In the genomic region with DNA sequence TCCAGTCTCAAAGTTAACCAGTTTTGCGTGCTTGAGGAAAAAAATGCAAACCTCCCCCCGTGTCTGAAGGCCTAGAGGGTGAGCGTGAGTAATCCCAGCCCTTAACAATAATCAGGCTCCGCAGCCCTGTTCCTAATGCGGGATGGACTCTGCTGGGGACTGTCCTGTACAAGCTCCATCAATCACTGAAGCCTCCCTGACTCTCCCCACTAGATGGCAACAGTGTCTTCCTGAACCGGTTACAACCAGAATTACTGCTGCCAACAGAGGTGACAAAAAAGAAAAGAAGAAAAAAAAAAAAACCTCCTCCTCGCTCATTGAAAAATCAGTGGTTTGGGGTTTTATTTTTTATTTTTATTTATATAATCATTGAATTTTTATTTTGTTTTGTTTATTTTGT, we compare ENCODE assay signal across 9 mouse cellular contexts. TPM values are rescaled to one million over a fixed set of nuclear protein-coding genes. Genes with fewer than 3 reads are reported as not detected.
DNase-seq lines count a peak whose midpoint lies in the region; ATAC-seq and TF ChIP-seq lines count a peak whose summit lies in the region.
"Had no signal": no experiment of that assay in that cellular context is flagged by ENCODE, and none has a peak within 500 bp of the region (broad histone marks: within the 10 kb centered on the region; RNA-seq: fewer than 3 reads in every experiment).

No protein-coding gene starts in this region.

- 18% methylated on average over 7 of the region's 7 CpGs for WGBS in heart, embryonic 11.5 days (ENCODE audit: insufficient replicate concordance)
- WGBS in forebrain, postnatal 0 days, result 9% methylated on average over 7 of the region's 7 CpGs
- WGBS in hindbrain, embryonic 15.5 days, result 15% methylated on average over 7 of the region's 7 CpGs
- WGBS in midbrain, embryonic 12.5 days, result 14% methylated on average over 7 of the region's 7 CpGs

- H3K4me1 ChIP-seq in heart, embryonic 11.5 days (ENCODE audit: control insufficient read depth, insufficient read depth, low read length), result peaks cover 41% of the 10 kb centered on the region
- H3K4me1 ChIP-seq in forebrain, postnatal 0 days (ENCODE audit: insufficient read depth), result peaks cover 12% of the 10 kb centered on the region; the same call in 1 of the 2 replicates
- peaks cover 44% of the 10 kb centered on the region for H3K4me1 ChIP-seq in hindbrain, embryonic 15.5 days (replicated peaks)
- H3K4me1 ChIP-seq in midbrain, embryonic 12.5 days, result peaks cover 30% of the 10 kb centered on the region

- H3K4me2 ChIP-seq in heart, embryonic 11.5 days, result no peak overlapping the region
- H3K4me2 ChIP-seq in forebrain, postnatal 0 days (ENCODE audit: low read depth), result no peak overlapping the region
- no peak overlapping the region for H3K4me2 ChIP-seq in hindbrain, embryonic 15.5 days
- H3K4me2 ChIP-seq in midbrain, embryonic 12.5 days (replicated peaks), result no peak overlapping the region
- H3K4me2 ChIP-seq: liver, embryonic 15.5 days had no signal

- H3K4me3 ChIP-seq in heart, embryonic 11.5 days (ENCODE audit: low read depth, low read length), result no peak overlapping the region
- no peak overlapping the region for H3K4me3 ChIP-seq in forebrain, postnatal 0 days (ENCODE audit: low read depth, low read length)
- H3K4me3 ChIP-seq in hindbrain, embryonic 15.5 days, result no peak overlapping the region
- H3K4me3 ChIP-seq in midbrain, embryonic 12.5 days, result no peak overlapping the region
- H3K4me3 ChIP-seq: liver, embryonic 15.5 days had no signal

- H3K9ac ChIP-seq in heart, embryonic 11.5 days (ENCODE audit: low read depth, low read length), result no peak overlapping the region
- H3K9ac ChIP-seq in forebrain, postnatal 0 days, result no peak overlapping the region
- no peak overlapping the region for H3K9ac ChIP-seq in hindbrain, embryonic 15.5 days
- H3K9ac ChIP-seq in midbrain, embryonic 12.5 days (replicated peaks), result no peak overlapping the region
- H3K9ac ChIP-seq: liver, embryonic 15.5 days had no signal

- TF ChIP-seq CTCF in forebrain, postnatal 0 days (IDR thresholded peaks at IDR 0.05; ENCODE audit: low read depth), result peak; percentile 83

- DNase-seq in heart, adult 11 months, result peak; percentile 97
- peak; percentile 37 for DNase-seq in c-Kit-positive CD71-positive TER-119-negative erythroid progenitor cells, embryonic 14.5 days (ENCODE audit: low read depth)
- peak; percentile 90 for DNase-seq in forebrain, postnatal 0 days
- peak; percentile 72 to 76 for DNase-seq in left cerebral cortex, adult 18-20 months (ENCODE audit: low spot score in 2 of 2)
- peak; percentile 17 for DNase-seq in spleen, adult 12 weeks (ENCODE audit: low spot score)

- no peaks in the 10 kb centered on the region for H3K27me3 ChIP-seq in heart, embryonic 11.5 days (ENCODE audit: control insufficient read depth, insufficient read depth, low read length)
- no peaks in the 10 kb centered on the region for H3K27me3 ChIP-seq in forebrain, postnatal 0 days (ENCODE audit: insufficient read depth, low read length)
- no peaks in the 10 kb centered on the region for H3K27me3 ChIP-seq in hindbrain, embryonic 15.5 days
- no peaks in the 10 kb centered on the region for H3K27me3 ChIP-seq in midbrain, embryonic 12.5 days
- H3K27me3 ChIP-seq: liver, embryonic 15.5 days had no signal

- no peaks in the 10 kb centered on the region for H3K9me3 ChIP-seq in heart, embryonic 11.5 days (replicated peaks; ENCODE audit: control insufficient read depth, low read length)
- no peaks in the 10 kb centered on the region for H3K9me3 ChIP-seq in forebrain, postnatal 0 days (ENCODE audit: low read length)
- H3K9me3 ChIP-seq in hindbrain, embryonic 15.5 days, result no peaks in the 10 kb centered on the region
- H3K9me3 ChIP-seq in midbrain, embryonic 12.5 days, result no peaks in the 10 kb centered on the region
- H3K9me3 ChIP-seq: liver, embryonic 15.5 days had no signal

- peaks cover 39% of the 10 kb centered on the region for H3K36me3 ChIP-seq in heart, embryonic 11.5 days (ENCODE audit: control insufficient read depth, insufficient read depth, low read length)
- H3K36me3 ChIP-seq in forebrain, postnatal 0 days (ENCODE audit: insufficient read depth), result peaks cover 72% of the 10 kb centered on the region
- peaks cover 62% of the 10 kb centered on the region for H3K36me3 ChIP-seq in hindbrain, embryonic 15.5 days
- peaks cover 92% of the 10 kb centered on the region for H3K36me3 ChIP-seq in midbrain, embryonic 12.5 days

- no peak overlapping the region for H3K27ac ChIP-seq in heart, embryonic 11.5 days (ENCODE audit: low read depth, low read length)
- peak overlapping the region; percentile 85 for H3K27ac ChIP-seq in forebrain, postnatal 0 days (ENCODE audit: low read depth, low read length)
- H3K27ac ChIP-seq in hindbrain, embryonic 15.5 days (replicated peaks), result peak overlapping the region; percentile 79
- peak overlapping the region; percentile 84 for H3K27ac ChIP-seq in midbrain, embryonic 12.5 days (replicated peaks)
- H3K27ac ChIP-seq: liver, embryonic 15.5 days had no signal

- ATAC-seq in heart, embryonic 11.5 days (replicated peaks; ENCODE audit: insufficient number of reproducible peaks, low FRiP score, low TSS enrichment), result no peak
- ATAC-seq in forebrain, postnatal 0 days, result peak; percentile 79
- ATAC-seq in hindbrain, embryonic 15.5 days (ENCODE audit: low FRiP score, low read depth), result no peak
- ATAC-seq in midbrain, embryonic 12.5 days (ENCODE audit: low FRiP score, low read depth), result peak; percentile 60; the same call in 1 of the 2 replicates

RNA-seq across cellular contexts. Expression of a gene that starts 49.5 kb away (rescaled TPM):
- 23.5 and 24.4 TPM in 2 replicates for polyA plus RNA-seq in heart, embryonic 11.5 days (2014; fragmentation: Nextera tagmentation; extraction: Ambion mirVana)
- 99.7 and 116 TPM in 2 replicates for total RNA-seq in forebrain, postnatal 0 days (2014; rRNA removed)
- 14.9 and 23.4 TPM in 2 replicates for polyA plus RNA-seq in forebrain, postnatal 0 days (2015; fragmentation: Nextera tagmentation; extraction: Ambion mirVana)
- polyA plus RNA-seq in hindbrain, embryonic 15.5 days (2015; fragmentation: Nextera tagmentation; extraction: Ambion mirVana), result 32.7 and 33.8 TPM in 2 replicates
- 100 to 1,000 TPM; 116 to 122 TPM for total RNA-seq in left cerebral cortex, adult 18-20 months (2021)
- polyA plus RNA-seq in midbrain, embryonic 12.5 days (2016; fragmentation: Nextera tagmentation; extraction: Ambion mirVana), result 61.1 and 64.1 TPM in 2 replicates

Comparison
In these comparisons a context has a peak if more than half of its experiments do, and no peak if none do; other contexts are left out.
1. DNase-seq: peak in every context shown above with its lines; median percentile 97 in heart, adult 11 months; 90 in forebrain, postnatal 0 days; 74 in left cerebral cortex, adult 18-20 months; 37 in c-Kit-positive CD71-positive TER-119-negative erythroid progenitor cells, embryonic 14.5 days; 17 in spleen, adult 12 weeks.
2. ATAC-seq: peak in forebrain, postnatal 0 days (single experiment) and midbrain, embryonic 12.5 days (single experiment); none in heart, embryonic 11.5 days (single experiment) and hindbrain, embryonic 15.5 days (single experiment).